Mouse (Mus musculus): ENCODE data around the gene Tnpo2.
A peak's percentile ranks its signal among the peaks of the same experiment; 100 is the strongest.

Gene Tnpo2

GRCm38 (mm10) chr8:85036718-85037365, at the start of gene Tnpo2:
Tnpo2 (plus strand) TSS chr8:85036915.
- peak; percentile 95 to 98 for DNase-seq

- DNase-seq = no peak
These were observed 49.3 kb upstream of the Tnpo2 start for GRCm38 (mm10) chr8:84987388-84987787.

- no peak for DNase-seq
These were observed 48.8 kb upstream of the Tnpo2 start for GRCm38 (mm10) chr8:84987903-84988302.

- peak; percentile 92 to 94 for DNase-seq
These were observed 47.4 kb upstream of the Tnpo2 start for GRCm38 (mm10) chr8:84989311-84989731.

GRCm38 (mm10) chr8:84989810-84990209, 46.9 kb upstream of the Tnpo2 start:
- peak; percentile 94 to 98 for DNase-seq

- DNase-seq = peak; percentile 98 to 99
These were observed 46.4 kb upstream of the Tnpo2 start, which contains the start of gene Hook2 for GRCm38 (mm10) chr8:84990349-84990748. Hook2 (plus strand) TSS chr8:84990603.

GRCm38 (mm10) chr8:84990836-84991235, 45.9 kb upstream of the Tnpo2 start:
- peak; percentile 95 to 97 for DNase-seq

GRCm38 (mm10) chr8:84994375-84994774, 42.3 kb upstream of the Tnpo2 start:
- DNase-seq = no peak

GRCm38 (mm10) chr8:84995680-84996079, 41.0 kb upstream of the Tnpo2 start:
- DNase-seq = no peak

- DNase-seq = no peak
These were observed 39.7 kb upstream of the Tnpo2 start for GRCm38 (mm10) chr8:84996978-84997377.

- peak; percentile 91 to 97 for DNase-seq
These were observed 38.9 kb upstream of the Tnpo2 start for GRCm38 (mm10) chr8:84997649-84998295.

GRCm38 (mm10) chr8:85007686-85008085, 29.0 kb upstream of the Tnpo2 start:
- peak; percentile 33 to 73 for DNase-seq

GRCm38 (mm10) chr8:85011242-85011641, 25.5 kb upstream of the Tnpo2 start:
- DNase-seq = peak in 1 of 2 experiments; percentile 21

GRCm38 (mm10) chr8:85013230-85013840, 23.4 kb upstream of the Tnpo2 start:
- peak; percentile 84 to 89 for DNase-seq

GRCm38 (mm10) chr8:85014431-85014830, 22.3 kb upstream of the Tnpo2 start, which contains the start of gene Best2:
Best2 (minus strand) TSS chr8:85014531.
- no peak for DNase-seq

GRCm38 (mm10) chr8:85016724-85017123, 20.0 kb upstream of the Tnpo2 start:
- DNase-seq = no peak

GRCm38 (mm10) chr8:85017209-85017608, 19.5 kb upstream of the Tnpo2 start:
- DNase-seq = no peak

GRCm38 (mm10) chr8:85021514-85022055, 15.1 kb upstream of the Tnpo2 start:
- DNase-seq = no peak

GRCm38 (mm10) chr8:85023846-85024245, 12.9 kb upstream of the Tnpo2 start:
- no peak for DNase-seq

GRCm38 (mm10) chr8:85025098-85025932, 11.4 kb upstream of the Tnpo2 start, which contains the start of gene Asna1:
Asna1 (minus strand) TSS chr8:85025281.
- DNase-seq = peak; percentile 90 to 93

- DNase-seq = peak; percentile 98 to 99
These were observed 9.8 kb upstream of the Tnpo2 start, which contains the start of gene Trir for GRCm38 (mm10) chr8:85026670-85027515. Trir (plus strand) TSS chr8:85026823.

Data from kidney, postnatal 36 days (tissue).